Mouse (Mus musculus): Measurements from ENCODE around the gene Wsb2. TPM values are rescaled to one million over a fixed set of nuclear protein-coding genes. Genes with fewer than 3 reads are reported as not detected.

Wsb2 gene
- polyA plus RNA-seq, 1 experiment from 2014 or later, result 115 TPM

- DNase-seq (ENCODE audit: low spot score) (no peak), ATAC-seq (no peak)
- Histone ChIP-seq H3K27me3 (replicated peaks; ENCODE audit: control insufficient read depth, insufficient read depth, low read length) (no peaks in the 10 kb centered on the region), H3K9ac (ENCODE audit: low read length) (no peak overlapping the region), H3K4me3 (ENCODE audit: low read depth, low read length) (no peak overlapping the region), H3K9me3 (replicated peaks; ENCODE audit: control insufficient read depth, low read length) (no peaks in the 10 kb centered on the region), H3K4me2 (ENCODE audit: low read length) (no peak overlapping the region), H3K27ac (ENCODE audit: low read depth, low read length) (no peak overlapping the region), H3K36me3 (ENCODE audit: control insufficient read depth, insufficient read depth, low read length) (no peaks in the 10 kb centered on the region), H3K4me1 (ENCODE audit: control insufficient read depth, insufficient read depth, low read length) (no peaks in the 10 kb centered on the region)
- WGBS, result 95% methylated on average over 2 of the region's 2 CpGs
Measured at GRCm38 (mm10) chr5:117347838-117348237, 9.3 kb upstream of the Wsb2 start.

GRCm38 (mm10) chr5:117348279-117348678, 8.8 kb upstream of the Wsb2 start:
- H3K9me3 ChIP-seq (replicated peaks; ENCODE audit: control insufficient read depth, low read length), result no peaks in the 10 kb centered on the region
- no peak overlapping the region for H3K4me2 ChIP-seq (ENCODE audit: low read length)
- no peak overlapping the region for H3K27ac ChIP-seq (ENCODE audit: low read depth, low read length)
- H3K9ac ChIP-seq (ENCODE audit: low read length), result no peak overlapping the region
- no peaks in the 10 kb centered on the region for H3K36me3 ChIP-seq (ENCODE audit: control insufficient read depth, insufficient read depth, low read length)
- H3K27me3 ChIP-seq (replicated peaks; ENCODE audit: control insufficient read depth, insufficient read depth, low read length), result no peaks in the 10 kb centered on the region
- ATAC-seq (peak; percentile 32; the same call in 1 of the 2 replicates), DNase-seq (ENCODE audit: low spot score) (peak; percentile 58)
- no peak overlapping the region for H3K4me3 ChIP-seq (ENCODE audit: low read depth, low read length)
- WGBS, result 22% methylated on average over 19 of the region's 19 CpGs
- no peaks in the 10 kb centered on the region for H3K4me1 ChIP-seq (ENCODE audit: control insufficient read depth, insufficient read depth, low read length)

GRCm38 (mm10) chr5:117354121-117354520, 3.0 kb upstream of the Wsb2 start:
- no peak for ATAC-seq
- H3K4me3 ChIP-seq (ENCODE audit: low read depth, low read length), result no peak overlapping the region
- H3K9me3 ChIP-seq (replicated peaks; ENCODE audit: control insufficient read depth, low read length), result no peaks in the 10 kb centered on the region
- H3K36me3 ChIP-seq (ENCODE audit: control insufficient read depth, insufficient read depth, low read length), result no peaks in the 10 kb centered on the region
- H3K27ac ChIP-seq (ENCODE audit: low read depth, low read length), result no peak overlapping the region
- H3K9ac ChIP-seq (ENCODE audit: low read length), result no peak overlapping the region
- H3K4me2 ChIP-seq (ENCODE audit: low read length), result no peak overlapping the region
- H3K4me1 ChIP-seq (ENCODE audit: control insufficient read depth, insufficient read depth, low read length), result 0 out of 2 replicates have a peak, but pooled peaks cover 3% of the 10 kb centered on the region
- WGBS, result 80% methylated on average over 8 of the region's 8 CpGs
- DNase-seq (ENCODE audit: low spot score), result no peak
- H3K27me3 ChIP-seq (replicated peaks; ENCODE audit: control insufficient read depth, insufficient read depth, low read length), result no peaks in the 10 kb centered on the region

GRCm38 (mm10) chr5:117355648-117356303, 1.3 kb upstream of the Wsb2 start:
- no peaks in the 10 kb centered on the region for H3K9me3 ChIP-seq (replicated peaks; ENCODE audit: control insufficient read depth, low read length)
- DNase-seq (ENCODE audit: low spot score), result no peak
- no peaks in the 10 kb centered on the region for H3K27me3 ChIP-seq (replicated peaks; ENCODE audit: control insufficient read depth, insufficient read depth, low read length)
- no peak overlapping the region for H3K27ac ChIP-seq (ENCODE audit: low read depth, low read length)
- H3K4me1 ChIP-seq (ENCODE audit: control insufficient read depth, insufficient read depth, low read length), result peaks cover 19% of the 10 kb centered on the region
- WGBS, result 58% methylated on average over 14 of the region's 14 CpGs
- H3K9ac ChIP-seq (ENCODE audit: low read length), result no peak overlapping the region
- ATAC-seq, result no peak
- H3K4me2 ChIP-seq (ENCODE audit: low read length), result peak overlapping the region; percentile 72
- no peaks in the 10 kb centered on the region for H3K36me3 ChIP-seq (ENCODE audit: control insufficient read depth, insufficient read depth, low read length)
- no peak overlapping the region for H3K4me3 ChIP-seq (ENCODE audit: low read depth, low read length)

- Histone ChIP-seq H3K4me2 (ENCODE audit: low read length) (peak overlapping the region; percentile 72), H3K9me3 (replicated peaks; ENCODE audit: control insufficient read depth, low read length) (no peaks in the 10 kb centered on the region), H3K4me1 (ENCODE audit: control insufficient read depth, insufficient read depth, low read length) (peaks cover 26% of the 10 kb centered on the region), H3K27me3 (replicated peaks; ENCODE audit: control insufficient read depth, insufficient read depth, low read length) (no peaks in the 10 kb centered on the region), H3K4me3 (ENCODE audit: low read depth, low read length) (peak overlapping the region; percentile 92), H3K27ac (ENCODE audit: low read depth, low read length) (peak overlapping the region; percentile 89), H3K9ac (ENCODE audit: low read length) (peak overlapping the region; percentile 95), H3K36me3 (ENCODE audit: control insufficient read depth, insufficient read depth, low read length) (no peaks in the 10 kb centered on the region)
- DNase-seq (ENCODE audit: low spot score) (peak; percentile 46), ATAC-seq (peak; percentile 64)
- WGBS, result 2% methylated on average over 19 of the region's 24 CpGs
Measured at GRCm38 (mm10) chr5:117356365-117357128, 557 bp upstream of the Wsb2 start.

- Histone ChIP-seq H3K4me2 (ENCODE audit: low read length) (peak overlapping the region; percentile 72), H3K9me3 (replicated peaks; ENCODE audit: control insufficient read depth, low read length) (no peaks in the 10 kb centered on the region), H3K4me1 (ENCODE audit: control insufficient read depth, insufficient read depth, low read length) (peaks cover 26% of the 10 kb centered on the region), H3K36me3 (ENCODE audit: control insufficient read depth, insufficient read depth, low read length) (no peaks in the 10 kb centered on the region), H3K27me3 (replicated peaks; ENCODE audit: control insufficient read depth, insufficient read depth, low read length) (no peaks in the 10 kb centered on the region), H3K4me3 (ENCODE audit: low read depth, low read length) (peak overlapping the region; percentile 92), H3K27ac (ENCODE audit: low read depth, low read length) (peak overlapping the region; percentile 89), H3K9ac (ENCODE audit: low read length) (peak overlapping the region; percentile 95)
- peak; percentile 60 for ATAC-seq
- under 1% methylated on average over 49 of the region's 49 CpGs for WGBS
- peak; percentile 29 for DNase-seq (ENCODE audit: low spot score)
Measured at GRCm38 (mm10) chr5:117357478-117358247, 559 bp downstream of the Wsb2 start.

GRCm38 (mm10) chr5:117358248-117358630, 1.1 kb downstream of the Wsb2 start:
- H3K4me3 ChIP-seq (ENCODE audit: low read depth, low read length), result peak overlapping the region; percentile 92
- DNase-seq (ENCODE audit: low spot score) (peak; percentile 24), ATAC-seq (no peak)
- H3K27me3 ChIP-seq (replicated peaks; ENCODE audit: control insufficient read depth, insufficient read depth, low read length), result no peaks in the 10 kb centered on the region
- peaks cover 2% of the 10 kb centered on the region; the same call in 1 of the 2 replicates for H3K36me3 ChIP-seq (ENCODE audit: control insufficient read depth, insufficient read depth, low read length)
- 5% methylated on average over 6 of the region's 6 CpGs for WGBS
- peak overlapping the region; percentile 95 for H3K9ac ChIP-seq (ENCODE audit: low read length)
- H3K27ac ChIP-seq (ENCODE audit: low read depth, low read length), result no peak overlapping the region
- peak overlapping the region; percentile 72 for H3K4me2 ChIP-seq (ENCODE audit: low read length)
- H3K4me1 ChIP-seq (ENCODE audit: control insufficient read depth, insufficient read depth, low read length), result peaks cover 26% of the 10 kb centered on the region
- H3K9me3 ChIP-seq (replicated peaks; ENCODE audit: control insufficient read depth, low read length), result no peaks in the 10 kb centered on the region

GRCm38 (mm10) chr5:117358725-117359124, 1.6 kb downstream of the Wsb2 start:
- Histone ChIP-seq H3K4me1 (ENCODE audit: control insufficient read depth, insufficient read depth, low read length) (peaks cover 26% of the 10 kb centered on the region), H3K27ac (ENCODE audit: low read depth, low read length) (no peak overlapping the region), H3K9ac (ENCODE audit: low read length) (no peak overlapping the region), H3K4me2 (ENCODE audit: low read length) (peak overlapping the region; percentile 72), H3K27me3 (replicated peaks; ENCODE audit: control insufficient read depth, insufficient read depth, low read length) (no peaks in the 10 kb centered on the region), H3K4me3 (ENCODE audit: low read depth, low read length) (peak overlapping the region; percentile 92; the same call in 1 of the 2 replicates), H3K36me3 (ENCODE audit: control insufficient read depth, insufficient read depth, low read length) (peaks cover 6% of the 10 kb centered on the region), H3K9me3 (replicated peaks; ENCODE audit: control insufficient read depth, low read length) (no peaks in the 10 kb centered on the region)
- no peak for ATAC-seq
- DNase-seq (ENCODE audit: low spot score), result peak; percentile 76
- WGBS, result 38% methylated on average over 11 of the region's 11 CpGs
